Mouse (Mus musculus) limb, embryonic 12.5 days (tissue): ENCODE data around the gene Gm11444. TPM values are rescaled to one million over a fixed set of nuclear protein-coding genes. Genes with fewer than 3 reads are reported as not detected.

Source experiments
- ATAC-seq: fragments of 200-750 bp; cut with Nextera tagmentation; 2 replicates; pipeline ENCODE4 v1.8.0; 2017; ENCODE audit warnings: low read depth, moderate TSS enrichment; ENCODE audit not compliant: insufficient number of reproducible peaks, insufficient read depth, low FRiP score, low TSS enrichment
- H3K27ac ChIP-seq: fragments of 300-500 bp; sonication (generic); 2 replicates; pipeline ENCODE4 v1.5.1; 2016; ENCODE audit warnings: mild to moderate bottlenecking, moderate library complexity
- H3K27me3 ChIP-seq: fragments of 300-500 bp; sonication (generic); 2 replicates; pipeline ENCODE4 v1.6.1; 2016; ENCODE audit warnings: mild to moderate bottlenecking, moderate library complexity
- H3K36me3 ChIP-seq: fragments of 300-500 bp; sonication (generic); 2 replicates; pipeline ENCODE4 v1.6.1; 2016; ENCODE audit warnings: mild to moderate bottlenecking, moderate library complexity
- H3K4me1 ChIP-seq: fragments of 300-500 bp; sonication (generic); replicated peaks from 2 replicates; pipeline ENCODE4 v1.6.1; 2016
- H3K4me2 ChIP-seq: fragments of 300-500 bp; sonication (generic); 2 replicates; pipeline ENCODE4 v1.6.1; 2016; ENCODE audit warnings: mild to moderate bottlenecking, moderate library complexity
- H3K4me3 ChIP-seq: fragments of 300-500 bp; sonication (generic); replicated peaks from 2 replicates; pipeline ENCODE4 v1.5.1; 2016; ENCODE audit warnings: mild to moderate bottlenecking
- H3K9ac ChIP-seq: fragments of 300-500 bp; sonication (generic); replicated peaks from 2 replicates; pipeline ENCODE4 v1.6.1; 2016; ENCODE audit warnings: mild to moderate bottlenecking, moderate library complexity
- H3K9me3 ChIP-seq: fragments of 300-500 bp; sonication (generic); 2 replicates; pipeline ENCODE4 v1.6.1; 2016; ENCODE audit warnings: mild to moderate bottlenecking, moderate library complexity
- WGBS: fragments of 180-500 bp; shearing (Covaris S2); methylation state at CpG from one replicate; pipeline ENCODE4 v1.1.7; 2016; 5-methylcytosine and 5-hydroxymethylcytosine counted together
- polyA plus RNA-seq: library from polyadenylated mRNA; unstranded; fragments of >200 nt; fragmentation: Nextera tagmentation; extraction: Ambion mirVana; gene quantifications from 2 replicates; pipeline ENCODE4 v1.2.1, GENCODE M21; 2016

Gene Gm11444
- polyA plus RNA-seq, 1 experiment from 2014 or later = not detected

DNA sequence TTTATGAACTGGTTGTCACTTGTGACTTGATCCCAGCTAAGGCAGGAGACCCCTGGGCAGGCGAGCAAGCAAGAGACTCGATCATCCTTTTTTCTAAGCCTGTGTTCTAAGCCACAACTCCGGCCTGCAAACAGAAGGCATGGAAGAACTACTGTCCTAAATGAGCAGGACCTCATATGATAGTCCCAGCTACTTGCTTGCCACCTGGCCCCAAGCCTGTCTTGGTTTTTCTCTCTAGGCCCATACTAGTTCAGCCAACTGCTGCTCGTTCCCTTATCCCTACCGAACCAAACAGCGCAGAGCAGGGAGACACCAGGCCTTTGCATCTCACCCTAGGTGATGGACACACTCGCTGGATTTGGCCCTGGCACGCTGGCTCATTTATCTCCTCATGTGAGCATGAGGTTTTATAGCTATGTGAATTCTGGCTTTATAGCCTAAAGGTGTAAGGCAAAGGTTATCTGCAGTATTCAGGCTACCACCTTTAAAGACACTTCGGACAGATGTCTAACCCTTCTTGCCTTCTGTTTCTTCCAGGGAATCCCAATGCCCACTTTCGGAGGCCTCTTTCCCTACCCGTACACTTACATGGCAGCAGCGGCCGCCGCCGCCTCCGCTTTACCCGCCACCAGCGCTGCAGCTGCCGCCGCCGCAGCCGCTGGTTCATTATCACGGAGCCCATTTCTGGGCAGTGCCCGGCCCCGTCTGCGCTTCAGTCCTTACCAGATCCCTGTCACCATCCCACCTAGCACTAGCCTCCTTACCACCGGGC, 9.9 kb downstream of the Gm11444 start:
- ATAC-seq = no peak
- peaks cover 56% of the 10 kb centered on the region for H3K4me1 ChIP-seq
- no peaks in the 10 kb centered on the region for H3K9me3 ChIP-seq
- H3K36me3 ChIP-seq = peaks cover 14% of the 10 kb centered on the region; the same call in 1 of the 2 replicates
- 5% methylated on average over 27 of the region's 27 CpGs for WGBS
- peak overlapping the region; percentile 90 for H3K9ac ChIP-seq
- H3K4me2 ChIP-seq = peak overlapping the region; percentile 83
- peak overlapping the region; percentile 66 for H3K4me3 ChIP-seq
- H3K27me3 ChIP-seq = peaks cover 80% of the 10 kb centered on the region
- H3K27ac ChIP-seq = peak overlapping the region; percentile 84

DNA sequence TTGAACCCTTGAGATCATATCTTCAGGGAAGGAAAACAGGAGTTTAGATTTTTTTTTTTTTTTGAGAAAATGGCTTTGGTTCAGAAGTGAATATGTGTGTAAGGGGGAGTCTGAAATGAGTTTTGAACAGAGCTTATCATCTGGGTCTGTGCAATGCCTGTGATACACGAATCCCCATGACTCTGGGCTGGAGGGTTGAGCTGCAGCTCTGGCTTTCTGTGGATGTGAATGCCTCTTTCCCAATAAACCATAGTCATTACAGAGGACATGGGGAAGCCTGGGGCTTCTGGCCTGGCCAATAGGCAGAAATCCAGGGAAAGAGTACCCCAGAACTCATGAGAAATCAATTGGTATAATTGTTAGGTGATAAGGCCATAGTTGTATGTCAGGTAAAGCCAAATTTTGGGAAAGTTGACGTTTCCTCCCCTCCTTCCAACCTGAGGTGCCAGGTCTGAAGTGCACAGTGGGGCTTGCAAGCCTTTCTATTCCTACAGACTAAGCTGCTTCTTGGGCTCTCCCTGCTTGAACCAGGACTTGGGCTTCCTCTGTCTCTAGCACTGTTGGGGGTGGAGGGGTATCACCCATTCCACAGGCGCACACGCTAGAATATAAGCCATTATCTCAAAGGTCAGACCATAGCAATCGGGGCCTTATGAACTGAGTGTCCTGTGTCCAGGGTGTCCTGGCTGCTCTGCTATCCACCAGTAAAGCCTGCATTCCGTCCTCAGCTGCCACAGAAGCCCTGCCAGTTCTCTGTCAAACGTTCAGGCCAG, 10.7 kb downstream of the Gm11444 start:
- no peak for ATAC-seq
- H3K27me3 ChIP-seq = peaks cover 83% of the 10 kb centered on the region
- peak overlapping the region; percentile 83 for H3K4me2 ChIP-seq
- no peaks in the 10 kb centered on the region for H3K9me3 ChIP-seq
- 21% methylated on average over 7 of the region's 7 CpGs for WGBS
- H3K9ac ChIP-seq = peak overlapping the region; percentile 90
- peak overlapping the region; percentile 84 for H3K27ac ChIP-seq
- H3K4me3 ChIP-seq = peak overlapping the region; percentile 66
- peaks cover 52% of the 10 kb centered on the region for H3K4me1 ChIP-seq
- peaks cover 14% of the 10 kb centered on the region; the same call in 1 of the 2 replicates for H3K36me3 ChIP-seq

DNA sequence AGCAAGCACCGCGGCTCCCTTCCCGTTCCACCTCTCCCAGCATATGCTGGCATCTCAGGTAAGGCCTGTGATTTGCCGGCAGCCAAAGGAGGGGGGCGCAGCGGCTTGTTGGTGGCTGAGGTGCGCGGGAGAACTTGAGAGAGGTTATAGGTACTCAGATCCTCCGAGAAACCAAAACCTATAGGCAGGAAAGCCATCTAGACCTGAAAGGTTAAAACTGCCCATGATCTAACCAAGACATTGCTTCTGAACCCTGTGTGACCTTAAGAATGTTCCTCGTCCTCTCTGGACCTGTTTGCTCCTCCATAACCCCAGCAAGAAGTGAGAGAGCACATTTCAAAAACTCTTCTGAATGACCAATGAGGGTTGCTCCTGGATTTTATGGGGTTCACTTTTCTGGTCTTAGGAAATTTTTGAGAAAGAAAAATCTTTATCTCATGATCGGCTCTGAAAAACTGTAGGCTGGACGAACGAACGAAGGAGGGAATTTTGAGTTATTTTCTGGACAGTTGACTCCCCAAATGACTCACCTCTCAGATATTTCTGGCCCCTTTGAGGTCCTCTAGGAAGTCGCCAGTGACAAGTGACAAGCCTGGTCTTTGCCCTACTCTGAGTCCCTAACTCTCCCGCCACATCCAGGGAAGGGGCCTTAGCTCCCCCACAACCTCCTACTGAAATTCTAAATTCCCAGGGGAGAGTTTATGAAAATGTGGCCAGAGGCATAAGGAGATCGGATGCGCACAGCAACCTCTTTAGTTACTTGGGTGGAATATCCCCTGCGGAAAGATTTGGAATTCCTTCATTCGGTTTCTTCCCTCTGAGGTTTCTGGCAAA, 11.5 kb downstream of the Gm11444 start:
- no peak for ATAC-seq
- Histone ChIP-seq H3K4me3 (peak overlapping the region; percentile 66), H3K4me2 (peak overlapping the region; percentile 83), H3K27me3 (peaks cover 91% of the 10 kb centered on the region), H3K9ac (peak overlapping the region; percentile 90), H3K27ac (peak overlapping the region; percentile 87), H3K9me3 (no peaks in the 10 kb centered on the region), H3K4me1 (peaks cover 50% of the 10 kb centered on the region), H3K36me3 (peaks cover 14% of the 10 kb centered on the region; the same call in 1 of the 2 replicates)
- WGBS = 13% methylated on average over 20 of the region's 20 CpGs

DNA sequence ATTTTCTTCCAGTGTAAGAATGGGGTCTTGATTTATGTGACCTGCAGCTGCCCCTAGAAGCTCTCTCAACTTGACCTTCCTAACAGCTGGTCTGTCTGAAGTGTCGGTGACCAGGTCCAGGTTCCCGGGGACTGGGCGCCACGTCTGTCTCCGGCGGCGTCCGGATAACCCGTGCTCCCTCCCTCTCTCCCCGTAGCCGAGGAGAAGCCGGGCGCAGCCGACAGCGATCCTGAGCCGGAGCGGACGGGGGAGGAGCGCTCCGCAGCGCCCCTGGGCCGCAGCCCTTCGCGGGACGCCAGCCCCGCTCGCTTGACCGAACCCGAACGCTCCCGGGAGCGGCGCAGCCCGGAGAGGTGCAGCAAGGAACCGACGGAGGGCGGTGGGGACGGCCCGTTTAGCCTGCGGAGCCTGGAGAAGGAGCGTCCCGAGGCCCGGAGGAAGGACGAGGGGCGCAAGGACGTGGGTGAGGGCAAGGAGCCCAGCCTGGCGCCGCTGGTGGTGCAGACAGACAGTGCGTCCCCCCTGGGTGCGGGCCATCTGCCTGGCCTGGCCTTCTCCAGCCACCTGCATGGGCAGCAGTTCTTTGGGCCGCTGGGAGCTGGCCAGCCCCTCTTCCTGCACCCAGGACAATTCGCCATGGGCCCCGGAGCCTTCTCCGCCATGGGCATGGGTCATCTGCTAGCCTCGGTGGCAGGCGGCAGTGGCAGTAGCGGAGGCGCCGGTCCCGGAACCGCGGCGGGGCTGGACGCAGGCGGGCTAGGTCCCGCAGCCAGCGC, 12.3 kb downstream of the Gm11444 start:
- H3K27ac ChIP-seq = peak overlapping the region; percentile 91
- no peaks in the 10 kb centered on the region for H3K9me3 ChIP-seq
- H3K4me3 ChIP-seq = peak overlapping the region; percentile 66
- peaks cover 14% of the 10 kb centered on the region; the same call in 1 of the 2 replicates for H3K36me3 ChIP-seq
- H3K27me3 ChIP-seq = peaks cover 92% of the 10 kb centered on the region
- peaks cover 47% of the 10 kb centered on the region for H3K4me1 ChIP-seq
- 1% methylated on average over 67 of the region's 67 CpGs for WGBS
- H3K4me2 ChIP-seq = peak overlapping the region; percentile 83
- ATAC-seq = no peak
- H3K9ac ChIP-seq = peak overlapping the region; percentile 90

DNA sequence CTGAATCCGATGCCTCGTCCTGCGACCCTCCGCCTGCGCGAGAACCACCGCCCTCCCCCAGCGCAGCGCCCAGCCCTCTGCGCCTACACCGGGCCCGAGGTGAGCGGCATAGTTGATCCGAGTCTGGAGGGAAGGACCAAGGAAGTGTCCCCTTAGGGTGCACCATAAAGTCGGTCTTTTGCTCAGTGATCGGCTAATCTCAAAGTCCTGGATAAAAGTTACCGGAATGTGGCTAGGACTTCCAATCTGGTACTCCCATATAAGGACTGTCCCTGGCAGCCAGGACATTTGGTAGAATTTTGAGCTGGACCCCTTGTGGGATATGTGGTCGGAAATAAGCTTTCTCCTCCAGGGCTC, 12.9 kb downstream of the Gm11444 start:
- Histone ChIP-seq H3K36me3 (peaks cover 14% of the 10 kb centered on the region; the same call in 1 of the 2 replicates), H3K27me3 (peaks cover 92% of the 10 kb centered on the region), H3K4me3 (peak overlapping the region; percentile 66), H3K9ac (peak overlapping the region; percentile 90), H3K4me2 (peak overlapping the region; percentile 83), H3K27ac (peak overlapping the region; percentile 91), H3K9me3 (no peaks in the 10 kb centered on the region), H3K4me1 (peaks cover 47% of the 10 kb centered on the region)
- 1% methylated on average over 18 of the region's 18 CpGs for WGBS
- no peak for ATAC-seq

DNA sequence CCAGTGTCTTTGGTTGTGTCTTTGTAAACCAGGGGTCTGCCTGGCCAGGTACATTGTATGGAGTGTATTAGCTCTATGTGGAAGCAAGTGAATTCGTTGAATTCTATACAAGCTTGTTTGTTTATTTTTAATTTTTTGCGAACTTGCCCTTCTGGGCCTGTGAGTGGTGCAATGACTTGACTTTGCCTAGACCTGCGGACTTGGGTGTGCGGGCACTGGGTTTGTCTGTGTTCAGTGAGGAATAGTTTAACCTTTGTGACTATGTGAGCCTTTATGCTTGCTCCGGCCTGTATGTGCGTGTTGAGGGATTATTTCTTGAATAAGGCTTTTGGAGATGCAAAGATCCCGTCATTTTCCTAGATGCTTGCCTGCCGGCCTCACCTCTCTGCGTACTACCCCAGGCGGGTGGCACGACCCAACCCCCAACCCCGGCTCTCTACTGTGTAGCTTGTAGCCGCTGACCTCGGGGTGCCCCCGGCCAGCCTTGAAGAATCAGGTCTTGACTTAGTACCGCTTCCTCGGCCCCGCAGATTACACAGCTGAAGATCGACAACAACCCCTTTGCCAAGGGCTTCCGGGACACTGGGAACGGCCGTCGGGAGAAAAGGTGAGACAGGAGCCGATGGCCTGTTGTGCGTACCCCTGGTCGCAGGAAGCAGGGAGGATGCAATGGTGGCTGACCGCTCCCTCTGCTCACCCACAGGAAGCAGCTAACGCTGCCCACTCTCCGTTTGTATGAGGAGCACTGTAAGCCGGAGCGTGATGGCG, 13.4 kb downstream of the Gm11444 start:
- peak overlapping the region; percentile 91 for H3K27ac ChIP-seq
- 3% methylated on average over 32 of the region's 32 CpGs for WGBS
- H3K36me3 ChIP-seq = peaks cover 14% of the 10 kb centered on the region; the same call in 1 of the 2 replicates
- no peak for ATAC-seq
- H3K27me3 ChIP-seq = peaks cover 93% of the 10 kb centered on the region
- peak overlapping the region; percentile 83 for H3K4me2 ChIP-seq
- peaks cover 48% of the 10 kb centered on the region for H3K4me1 ChIP-seq
- peak overlapping the region; percentile 90 for H3K9ac ChIP-seq
- H3K9me3 ChIP-seq = no peaks in the 10 kb centered on the region
- peak overlapping the region; percentile 66 for H3K4me3 ChIP-seq

DNA sequence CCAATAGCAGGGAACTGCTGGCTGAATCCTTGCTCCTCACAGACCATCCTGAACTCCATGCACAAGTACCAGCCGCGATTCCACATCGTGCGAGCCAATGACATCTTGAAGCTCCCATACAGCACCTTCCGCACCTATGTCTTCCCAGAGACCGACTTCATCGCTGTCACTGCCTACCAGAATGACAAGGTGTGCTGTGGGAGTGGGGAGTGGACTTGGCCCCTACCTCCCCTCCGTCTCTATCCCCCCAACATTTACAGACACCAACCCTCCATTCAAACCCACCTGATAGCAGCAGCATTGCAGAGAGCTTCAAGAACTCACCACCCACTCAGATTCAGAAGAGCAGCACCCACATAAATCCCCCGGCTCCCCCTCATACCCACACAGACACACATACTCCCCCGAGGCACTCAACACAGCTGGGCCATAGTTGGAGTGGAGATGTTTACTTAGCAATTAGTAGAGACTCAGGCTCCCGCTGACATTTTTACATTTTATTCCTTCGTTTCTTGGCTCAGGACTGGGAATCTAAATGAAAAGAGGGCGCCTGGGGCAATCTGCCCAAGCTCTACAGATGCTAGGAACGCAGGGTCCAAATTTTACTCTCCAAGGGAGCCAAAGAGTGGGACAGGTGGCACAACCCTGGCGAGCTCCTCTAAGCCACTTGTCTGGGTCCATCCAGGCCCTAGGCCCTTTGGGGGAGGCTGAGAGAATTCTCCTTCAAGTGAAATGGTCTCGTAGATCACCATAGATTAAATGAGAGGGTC, 14.2 kb downstream of the Gm11444 start:
- no peak for ATAC-seq
- Histone ChIP-seq H3K4me1 (peaks cover 49% of the 10 kb centered on the region), H3K9me3 (no peaks in the 10 kb centered on the region), H3K36me3 (peaks cover 14% of the 10 kb centered on the region; the same call in 1 of the 2 replicates), H3K9ac (peak overlapping the region; percentile 90), H3K4me2 (peak overlapping the region; percentile 83), H3K27me3 (peaks cover 93% of the 10 kb centered on the region), H3K27ac (peak overlapping the region; percentile 91), H3K4me3 (peak overlapping the region; percentile 66)
- 7% methylated on average over 16 of the region's 16 CpGs for WGBS

DNA sequence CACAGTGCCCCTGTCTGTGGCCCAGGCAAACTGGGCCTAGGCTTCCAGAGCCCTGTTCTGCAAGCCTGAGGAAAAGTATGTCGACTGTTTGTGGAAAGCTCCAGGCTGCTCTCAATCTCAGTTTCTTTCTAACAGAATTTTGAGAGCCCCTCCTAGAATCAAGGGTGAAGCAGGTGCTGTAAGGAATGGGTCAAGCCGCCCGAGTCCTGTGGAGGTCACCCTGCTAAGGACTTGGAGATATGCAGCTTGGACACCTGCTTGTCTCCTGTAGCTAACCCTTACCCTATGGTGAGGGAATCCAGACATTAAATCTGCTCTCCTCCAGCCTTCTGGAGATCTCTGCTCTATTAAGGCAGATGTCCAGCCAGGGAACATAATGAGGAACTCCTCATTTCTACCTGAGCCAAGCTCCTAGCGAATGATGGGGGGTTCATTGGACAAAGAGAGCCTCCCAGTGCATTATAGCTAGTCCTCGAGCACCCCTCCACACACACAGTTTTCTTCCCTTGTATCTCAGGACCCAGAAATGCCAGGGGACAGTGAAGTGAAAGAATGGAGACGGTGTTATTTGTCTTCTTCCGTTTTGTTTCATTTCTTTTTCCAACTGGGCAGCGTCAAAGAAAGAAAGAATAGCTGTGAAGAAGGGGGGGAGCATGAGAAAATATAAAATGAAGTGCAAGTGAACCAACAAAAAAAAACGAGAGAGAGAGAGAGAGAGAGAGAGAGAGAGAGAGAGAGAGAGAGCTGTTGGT, 15.0 kb downstream of the Gm11444 start:
- Histone ChIP-seq H3K9ac (peak overlapping the region; percentile 90), H3K4me1 (peaks cover 49% of the 10 kb centered on the region), H3K36me3 (peaks cover 9% of the 10 kb centered on the region; the same call in 1 of the 2 replicates), H3K27me3 (peaks cover 93% of the 10 kb centered on the region), H3K27ac (peak overlapping the region; percentile 91), H3K4me3 (peak overlapping the region; percentile 66), H3K4me2 (peak overlapping the region; percentile 83), H3K9me3 (no peaks in the 10 kb centered on the region)
- ATAC-seq = no peak
- WGBS = 9% methylated on average over 9 of the region's 9 CpGs
